Mouse (Mus musculus) gastrocnemius, adult 18-20 months (tissue): Measurements from ENCODE around the gene Ssna1. TPM values are rescaled to one million over a fixed set of nuclear protein-coding genes. Genes with fewer than 3 reads are reported as not detected.
"Not testable (repeated sequence)": the region's sequence is repeated elsewhere in the genome, so short reads cannot be mapped to it uniquely, and the experiment has no call there.

Source experiments
- DNase-seq: peaks from one replicate; pipeline ENCODE4 v3.0.0; 2021; ENCODE audit warnings: low spot score
- total RNA-seq, 2 experiments: library from RNA; stranded (reverse); gene quantifications; 2 replicates each; pipeline ENCODE4 v1.2.3; 2021

Gene Ssna1
- total RNA-seq, 2 experiments from 2014 or later: 27.9 to 30.9 TPM

- no peak for DNase-seq
Observed at GRCm38 (mm10) chr2:25262795-25263622, 9.2 kb downstream of the Ssna1 start.

DNA sequence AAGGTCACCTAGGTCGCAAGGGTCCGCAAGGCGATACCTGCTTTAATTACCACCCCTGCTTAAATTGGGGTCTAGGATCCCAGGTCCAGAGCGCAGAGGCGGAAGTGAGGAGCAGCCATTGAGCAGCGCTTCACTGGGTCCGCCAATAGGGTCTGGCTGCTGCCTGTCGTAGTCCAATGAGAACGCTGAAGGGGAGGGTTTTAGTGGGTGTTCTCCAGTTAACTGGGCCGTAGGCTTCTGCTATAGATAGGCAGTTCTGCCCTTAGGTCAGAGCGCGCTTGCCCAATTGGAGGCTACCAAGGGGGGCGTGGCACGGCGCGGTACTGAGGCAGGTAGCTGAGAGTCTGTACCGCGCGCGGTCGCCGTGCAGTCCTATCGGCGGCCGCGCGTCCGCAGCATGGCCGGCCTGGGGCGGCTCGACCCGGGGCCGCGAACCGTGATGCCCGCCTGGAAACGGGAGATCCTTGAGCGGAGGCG is 9.9 kb downstream of the Ssna1 start, which contains the start of gene Tprn:
Tprn (plus strand) TSS at position 328 of the 477 bp plus-strand sequence.
- DNase-seq: peak; percentile 97

GRCm38 (mm10) chr2:25261870-25262269 is 10.4 kb downstream of the Ssna1 start:
- no peak for DNase-seq

- no peak for DNase-seq
Observed at GRCm38 (mm10) chr2:25258887-25259286, 13.4 kb downstream of the Ssna1 start.

- DNase-seq: not testable (repeated sequence)
Observed at GRCm38 (mm10) chr2:25257250-25257649, 15.0 kb downstream of the Ssna1 start.

DNA sequence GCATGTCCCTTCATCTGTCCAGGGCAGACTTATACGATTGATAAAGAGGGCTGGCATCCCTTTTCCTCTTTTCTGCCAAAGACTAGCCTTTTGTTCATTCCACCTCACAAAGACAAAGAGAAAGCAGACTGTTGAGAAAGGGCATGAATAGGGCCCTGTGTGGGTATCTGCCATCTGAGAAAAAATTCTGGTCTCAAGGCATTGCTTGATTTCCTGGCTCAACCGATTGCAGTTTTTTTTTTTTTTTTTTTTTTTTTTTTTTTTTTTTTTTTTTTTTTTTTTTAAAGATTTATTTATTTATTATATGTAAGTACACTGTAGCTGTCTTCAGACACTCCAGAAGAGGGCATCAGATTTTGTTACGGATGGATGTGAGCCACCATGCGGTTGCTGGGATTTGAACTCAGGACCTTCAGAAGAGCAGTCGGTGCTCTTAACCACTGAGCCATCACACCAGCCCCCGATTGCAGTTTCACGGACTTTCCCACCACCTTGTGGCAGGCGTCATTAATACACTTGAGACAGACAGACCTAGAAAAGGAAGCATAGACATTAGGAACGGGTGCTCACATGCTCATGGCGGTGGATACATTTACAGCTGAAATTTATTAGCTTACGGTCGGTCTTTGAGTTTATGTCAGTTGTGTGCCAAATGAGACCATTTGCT is 15.7 kb downstream of the Ssna1 start:
- DNase-seq: not testable (repeated sequence)

- DNase-seq: peak; percentile 85
Observed at GRCm38 (mm10) chr2:25255284-25255779, 16.9 kb downstream of the Ssna1 start, which contains the start of gene Tmem203. Gene Tmem203 (plus strand): TSS chr2:25255439.

DNA sequence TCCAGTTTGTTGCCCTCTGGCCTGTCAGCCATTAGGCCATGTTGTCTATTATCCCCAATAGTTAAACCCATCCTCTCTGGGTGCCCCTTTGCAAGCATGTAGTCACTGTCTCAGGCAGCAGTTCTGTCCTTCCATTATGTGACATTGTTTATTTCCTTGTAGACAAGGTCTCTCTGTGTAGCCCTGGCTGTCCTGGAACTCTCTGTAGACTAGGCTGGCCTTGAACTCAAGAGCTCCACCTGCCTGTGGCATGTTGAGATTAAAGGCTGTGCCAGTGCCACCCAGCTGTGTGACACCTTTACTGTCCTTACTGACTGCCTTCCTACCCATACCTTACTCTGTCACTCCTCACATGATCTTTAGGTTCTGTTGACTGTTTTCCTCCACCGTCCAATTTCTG is 19.9 kb downstream of the Ssna1 start:
- DNase-seq: no peak

DNA sequence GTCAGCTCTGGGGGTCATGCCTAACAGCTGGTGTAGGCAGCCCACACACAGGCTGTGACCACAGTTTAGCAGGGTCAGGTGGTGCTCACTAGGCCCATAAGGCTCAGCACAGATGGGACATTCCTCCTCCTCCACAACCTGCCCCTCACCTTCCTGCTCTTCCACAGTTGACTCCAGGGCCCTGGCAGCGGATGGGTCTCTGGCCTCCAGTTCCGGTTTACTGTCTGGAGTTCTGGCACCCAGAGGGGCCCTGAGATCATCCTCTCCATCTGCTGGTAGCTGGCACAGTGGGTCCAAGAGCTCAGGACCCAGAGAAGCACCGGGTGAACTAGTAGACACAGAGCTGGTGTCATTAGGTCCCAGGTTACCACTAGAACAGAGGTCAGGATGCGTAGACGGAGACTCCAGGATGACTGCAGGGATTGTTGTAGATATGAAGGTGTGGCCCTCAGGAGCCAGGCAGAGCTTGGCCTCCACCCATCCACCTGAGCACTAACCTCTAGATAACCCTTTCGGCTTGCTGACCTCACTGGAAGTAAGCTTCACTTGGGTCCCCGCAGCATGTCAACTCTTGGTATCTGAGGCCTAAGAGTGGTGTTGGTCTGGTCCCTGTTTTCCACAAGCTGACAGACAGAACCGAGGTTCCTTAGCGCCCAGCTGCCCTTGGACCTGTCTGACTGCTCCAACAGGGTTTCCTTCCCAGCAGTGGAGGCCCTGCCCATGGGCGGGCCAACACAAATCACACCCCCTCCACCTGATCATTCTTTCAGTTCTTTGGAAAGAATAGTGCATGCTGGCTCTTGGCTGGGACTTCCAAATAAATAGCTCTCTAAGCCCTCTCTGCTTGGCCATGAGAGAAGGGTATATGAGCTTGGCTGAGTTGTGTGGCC is 25.8 kb downstream of the Ssna1 start, which contains the start of gene AL732309.1:
AL732309.1 (minus strand) TSS at position 681 of the 890 bp plus-strand sequence.
- no peak for DNase-seq

DNA sequence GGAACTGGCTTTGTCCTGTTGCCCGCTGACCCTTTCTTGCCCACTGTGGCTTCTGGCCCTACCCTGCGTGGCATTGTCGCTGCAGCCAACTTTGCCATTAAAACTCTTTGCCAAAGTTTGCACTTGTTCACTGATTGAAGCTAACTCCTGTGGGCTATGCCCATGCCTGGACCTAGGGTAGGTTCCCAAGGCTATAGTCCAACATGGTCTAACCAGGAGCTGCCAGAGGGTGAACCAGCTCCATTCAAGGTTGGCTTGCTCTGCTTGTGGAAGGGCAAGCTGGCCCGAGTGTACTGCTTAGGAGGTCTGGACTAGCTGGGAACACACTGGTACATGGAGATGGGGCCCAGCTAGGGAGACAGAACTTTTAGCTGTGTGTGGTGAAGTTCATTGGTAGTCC is 28.1 kb downstream of the Ssna1 start:
- DNase-seq: no peak

- DNase-seq: no peak
Observed at GRCm38 (mm10) chr2:25243342-25243741, 28.9 kb downstream of the Ssna1 start.

DNA sequence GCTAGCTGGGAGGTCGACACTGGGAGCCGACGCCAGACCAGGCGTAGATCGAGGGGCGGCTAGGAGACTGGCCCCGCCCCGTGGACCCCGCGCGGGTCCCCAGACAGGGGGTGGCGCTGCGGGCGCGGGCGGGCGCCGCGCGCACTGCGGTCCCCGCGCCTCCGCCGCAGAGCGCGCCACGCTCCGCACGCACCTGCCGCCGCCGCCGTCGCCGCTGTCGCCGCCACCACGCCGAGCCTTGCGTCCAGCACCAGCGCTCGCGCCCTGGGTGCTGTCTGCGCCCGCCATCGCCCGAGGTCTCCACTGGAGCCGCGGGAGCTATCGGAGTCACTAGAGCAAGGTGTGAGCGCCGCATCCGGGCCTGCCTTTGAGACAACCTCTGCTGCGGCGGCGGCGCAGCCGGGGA is 30.1 kb downstream of the Ssna1 start, which contains the start of the genes Rnf208 and Cysrt1:
Rnf208 (plus strand) TSS at position 155 of the 406 bp plus-strand sequence.
Cysrt1 (minus strand) TSS at position 352 of the 406 bp plus-strand sequence.
- DNase-seq: no peak

GRCm38 (mm10) chr2:25241438-25241775 is 30.8 kb downstream of the Ssna1 start:
- DNase-seq: no peak

GRCm38 (mm10) chr2:25240723-25241437 is 31.4 kb downstream of the Ssna1 start:
- peak; percentile 61 for DNase-seq

- no peak for DNase-seq
Observed at GRCm38 (mm10) chr2:25240310-25240709, 31.9 kb downstream of the Ssna1 start.

DNA sequence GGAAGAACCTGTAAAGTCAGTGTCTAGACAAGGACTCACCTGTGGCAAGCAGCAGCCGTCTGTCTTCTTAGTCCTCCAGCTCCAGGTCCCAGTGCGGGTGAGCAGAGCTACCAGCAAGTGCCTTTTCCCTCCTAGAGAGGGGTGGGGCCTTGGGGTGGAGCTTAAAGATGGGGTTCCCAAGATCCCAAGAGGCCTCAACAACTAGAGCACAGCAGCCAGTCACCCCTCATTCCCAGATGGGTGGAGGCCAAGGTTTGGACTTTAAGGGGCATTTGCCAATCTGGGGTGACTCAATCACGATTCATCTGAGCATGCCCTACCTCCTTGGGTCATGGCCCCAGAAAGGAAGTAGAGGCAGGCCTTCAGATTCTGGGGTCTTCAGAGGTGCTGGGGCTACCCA is 32.5 kb downstream of the Ssna1 start:
- no peak for DNase-seq

DNA sequence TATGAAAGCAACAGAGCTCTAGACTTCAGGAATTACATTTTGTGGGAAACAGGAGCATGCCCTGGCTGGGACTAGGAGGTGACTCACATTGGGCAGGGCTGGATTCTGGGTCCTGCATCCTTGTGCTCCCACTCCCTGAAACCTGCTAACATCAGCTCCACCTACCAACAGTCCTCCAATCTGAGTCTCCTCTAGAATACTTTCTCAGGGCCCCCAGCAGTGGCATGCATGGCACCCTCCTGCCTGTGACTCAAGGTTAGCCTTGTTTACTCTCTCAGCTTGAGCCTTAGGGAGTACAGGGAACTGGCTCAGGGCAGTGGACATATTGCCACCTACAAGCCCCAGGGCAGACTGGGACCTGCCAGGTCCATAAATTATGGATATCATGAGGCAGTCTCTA is 34.1 kb downstream of the Ssna1 start:
- DNase-seq: no peak

- DNase-seq: no peak
Observed at GRCm38 (mm10) chr2:25237522-25237921, 34.7 kb downstream of the Ssna1 start.

GRCm38 (mm10) chr2:25236614-25237013 is 35.6 kb downstream of the Ssna1 start, which contains the start of gene Rnf224:
Gene Rnf224 (minus strand): TSS chr2:25236787.
- DNase-seq: no peak

- DNase-seq: no peak
Observed at GRCm38 (mm10) chr2:25234551-25235220, 37.6 kb downstream of the Ssna1 start.
